Mouse (Mus musculus) B cell, adult (primary cell): Measurements from ENCODE around the gene Prrc2a. TPM values are rescaled to one million over a fixed set of nuclear protein-coding genes. Genes with fewer than 3 reads are reported as not detected.

Experiments used
- total RNA-seq: library from RNA; stranded (reverse); gene quantifications from 4 replicates; pipeline ENCODE4 v1.2.4, GENCODE M21; 2023; ENCODE audit not compliant: inconsistent age

The Prrc2a gene
- 328 to 347 TPM (median 341 TPM) in 4 replicates for total RNA-seq

GRCm38 (mm10) chr17:35164568-35165450 lies at the start of gene Prrc2a:
Gene Prrc2a, minus strand, starts transcription at chr17:35164897.

GRCm38 (mm10) chr17:35204494-35205379 lies 40.0 kb upstream of the Prrc2a start, which contains the start of gene Lta:
Gene Lta, minus strand, starts transcription at chr17:35205351.

GRCm38 (mm10) chr17:35201787-35202186 lies 37.1 kb upstream of the Prrc2a start, which contains the start of gene Tnf:
Gene Tnf, minus strand, starts transcription at chr17:35202007.

DNA sequence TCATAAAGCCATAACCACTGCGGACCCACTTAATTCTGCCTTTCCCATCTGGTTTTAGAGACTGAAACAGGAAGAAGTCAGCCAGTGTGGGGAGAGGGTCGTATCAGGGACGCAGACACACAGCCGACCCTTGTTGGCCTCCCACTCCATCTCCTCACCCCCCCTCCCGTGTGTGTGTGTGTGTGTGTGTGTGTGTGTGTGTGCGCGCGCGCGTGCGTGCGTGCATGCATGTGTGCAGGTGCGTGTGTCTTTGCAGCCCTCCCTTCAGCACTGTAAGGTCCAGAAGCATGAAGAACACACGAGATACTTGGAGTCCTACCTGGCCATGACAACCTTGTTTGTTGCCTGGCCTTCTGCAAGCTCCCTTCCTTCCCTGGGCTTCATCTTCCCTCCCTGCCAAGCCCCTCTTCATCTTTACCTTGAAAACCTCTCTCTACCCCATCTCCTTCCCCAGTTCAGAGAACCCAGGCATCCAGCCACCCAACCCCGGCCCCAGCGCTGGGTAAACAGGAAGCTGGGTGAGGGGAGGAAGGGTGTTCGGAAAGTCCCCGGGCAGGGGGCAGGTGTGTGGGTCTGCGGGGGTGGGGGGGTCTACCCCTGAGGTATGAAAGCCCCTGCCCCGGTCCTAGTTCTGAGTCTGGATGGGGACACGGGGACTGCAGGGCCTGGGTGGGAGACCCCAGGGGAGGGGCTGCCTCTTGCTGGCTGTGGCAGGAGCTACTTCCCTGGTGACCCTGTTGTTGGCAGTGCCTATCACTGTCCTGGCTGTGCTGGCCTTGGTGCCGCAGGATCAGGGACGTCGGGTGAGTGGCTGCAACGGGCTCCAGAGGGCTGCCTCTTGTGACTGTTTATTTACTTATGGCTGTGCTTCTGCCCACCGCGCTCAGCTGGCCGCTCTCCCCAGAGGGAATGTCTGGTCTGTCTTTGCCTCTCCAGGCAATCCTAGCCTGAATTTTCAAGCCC lies 29.5 kb upstream of the Prrc2a start, which contains the start of gene Ltb:
Gene Ltb, plus strand, starts transcription at position 559 of the 963 bp plus-strand sequence.

DNA sequence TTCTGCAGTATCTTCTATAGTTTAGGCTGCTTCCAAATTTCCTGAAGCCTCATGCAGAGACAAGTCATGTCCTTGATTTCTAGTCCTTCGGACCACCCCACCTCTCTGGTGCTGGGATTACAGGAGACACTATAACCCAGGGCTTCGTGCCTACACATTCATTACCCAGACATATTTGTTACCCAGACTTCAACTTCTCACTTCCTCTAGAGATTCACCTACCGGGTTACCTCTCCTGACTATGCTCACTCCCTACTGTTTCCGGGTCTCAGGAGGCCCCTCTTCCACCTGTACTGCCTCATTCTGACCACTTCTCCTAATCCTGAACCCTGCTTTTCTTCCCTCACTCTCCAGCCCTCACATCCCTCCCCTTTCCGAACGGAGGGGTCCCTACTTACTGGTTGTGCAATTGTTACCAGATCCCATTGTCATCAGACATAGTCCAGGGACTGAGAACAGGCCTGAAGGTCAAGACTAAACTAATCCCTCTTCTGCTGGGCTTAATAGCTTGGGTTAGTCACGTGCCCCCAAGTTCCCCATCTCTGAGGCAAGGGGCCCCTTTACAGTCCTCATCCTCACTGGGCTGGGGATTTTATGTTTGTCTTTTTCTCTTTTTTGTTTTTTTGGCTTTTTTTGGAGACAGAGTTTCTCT lies 23.4 kb upstream of the Prrc2a start, which contains the start of gene Lst1:
Gene Lst1, minus strand, starts transcription at position 481 of the 652 bp plus-strand sequence.

DNA sequence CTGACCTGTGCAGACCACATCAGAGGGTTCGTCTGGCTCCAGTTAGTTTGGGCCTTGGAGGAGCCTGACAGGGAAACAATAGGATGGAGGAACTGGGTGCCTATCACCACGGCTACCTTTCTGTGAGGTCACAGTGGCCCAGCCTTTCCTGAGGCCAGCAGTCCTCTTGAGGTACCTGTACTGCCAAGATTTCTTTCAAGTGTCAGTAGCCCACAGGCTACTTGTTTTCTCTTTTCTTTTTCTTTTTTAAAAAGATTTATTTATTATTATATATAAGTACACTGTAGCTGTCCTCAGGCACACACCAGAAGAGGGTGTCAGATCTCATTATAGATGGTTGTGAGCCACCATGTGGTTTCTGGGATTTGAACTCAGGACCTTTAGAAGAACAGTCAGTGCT lies 11.3 kb upstream of the Prrc2a start, which contains the start of gene Aif1:
Gene Aif1, minus strand, starts transcription at position 101 of the 400 bp plus-strand sequence.

GRCm38 (mm10) chr17:35134801-35135590 lies 29.7 kb downstream of the Prrc2a start, which contains the start of gene Bag6:
Gene Bag6, plus strand, starts transcription at chr17:35135178.

DNA sequence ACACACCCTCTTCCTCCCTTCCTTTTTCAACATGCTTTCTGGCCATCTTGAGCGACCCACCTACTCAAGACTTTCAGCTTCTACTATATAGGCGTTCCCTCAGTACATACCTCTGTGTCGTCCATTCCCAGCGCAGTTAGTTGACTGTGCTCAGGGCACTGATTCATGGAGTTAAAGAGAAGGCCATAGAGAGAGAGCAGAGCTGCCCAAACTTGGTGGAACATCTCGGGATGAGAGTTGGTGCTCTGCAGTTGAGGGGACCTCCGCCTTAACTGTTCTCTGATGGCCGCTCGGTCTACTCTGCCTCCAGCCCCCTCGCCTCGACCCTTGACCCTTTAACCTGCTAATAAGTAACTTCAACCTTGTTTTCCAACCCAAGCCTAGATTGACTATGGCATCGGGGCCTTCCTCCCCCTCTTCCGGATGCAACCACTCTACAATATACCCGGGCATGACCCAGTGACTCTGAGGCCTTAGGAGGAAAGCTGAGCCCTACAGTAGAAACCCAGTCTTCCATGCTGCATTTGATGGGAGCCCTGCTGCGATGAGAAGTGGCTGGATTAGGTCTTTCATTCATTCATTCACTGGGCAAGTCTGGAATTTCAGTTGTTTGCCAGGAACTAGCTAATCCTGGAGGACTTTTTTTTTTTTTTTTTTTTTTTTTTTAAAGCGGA lies 33.1 kb downstream of the Prrc2a start, which contains the start of gene Apom:
Gene Apom, minus strand, starts transcription at position 551 of the 674 bp plus-strand sequence.

GRCm38 (mm10) chr17:35126206-35126611 lies 38.5 kb downstream of the Prrc2a start, which contains the start of gene D17H6S53E:
Gene D17H6S53E, plus strand, starts transcription at chr17:35126373.

GRCm38 (mm10) chr17:35121871-35122303 lies 42.8 kb downstream of the Prrc2a start, which contains the start of gene Csnk2b:
Gene Csnk2b, minus strand, starts transcription at chr17:35122053.

GRCm38 (mm10) chr17:35121143-35121799 lies 43.4 kb downstream of the Prrc2a start, which contains the start of gene Gpank1:
Gene Gpank1, plus strand, starts transcription at chr17:35121455.

DNA sequence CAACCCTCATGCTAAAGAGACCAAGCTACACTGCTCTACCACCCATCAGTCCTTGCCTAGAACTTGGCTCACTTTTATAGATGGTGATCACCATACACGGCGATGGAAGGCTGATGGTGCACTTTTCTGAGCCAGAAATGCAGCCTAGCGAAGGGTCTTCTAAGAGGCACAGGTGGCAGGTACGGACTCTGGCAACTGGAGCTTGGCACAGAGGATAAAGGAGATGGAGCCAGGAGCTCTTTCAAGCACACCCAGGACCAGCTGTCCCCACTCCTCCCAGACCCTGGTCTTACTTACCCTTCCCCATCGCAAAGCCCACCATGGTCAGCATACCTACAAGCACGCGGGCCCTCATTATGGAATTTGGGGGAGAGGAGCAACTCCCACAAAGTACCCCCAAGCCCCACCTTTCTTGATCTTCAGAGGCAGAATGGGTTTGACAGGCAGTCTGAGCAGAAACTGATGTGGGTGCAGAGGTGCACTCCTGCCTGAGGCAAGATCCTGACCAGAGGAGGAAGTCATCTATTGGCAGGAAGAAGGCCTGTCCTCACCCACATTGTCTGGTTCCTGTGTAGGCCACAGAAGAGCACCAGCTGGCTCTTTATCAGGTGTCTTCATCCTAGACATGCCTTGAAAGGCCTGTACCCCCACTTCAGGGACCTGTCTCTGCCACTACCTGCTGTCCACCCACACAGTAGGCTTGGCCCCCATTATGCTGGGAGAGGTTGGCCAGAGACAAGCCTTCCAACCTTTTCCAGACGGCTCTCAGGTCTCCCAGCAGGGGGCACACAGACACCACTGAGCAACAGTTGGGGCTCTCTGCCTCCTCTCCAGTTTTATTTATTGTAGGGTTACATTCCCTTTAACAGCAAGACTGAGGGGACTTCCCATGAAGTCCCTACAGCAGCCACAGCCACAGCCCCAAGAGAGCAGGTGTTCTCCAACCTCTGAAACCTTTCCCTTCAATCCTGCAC lies 49.4 kb downstream of the Prrc2a start, which contains the start of gene Ly6g5b:
Gene Ly6g5b, minus strand, starts transcription at position 383 of the 974 bp plus-strand sequence.

DNA sequence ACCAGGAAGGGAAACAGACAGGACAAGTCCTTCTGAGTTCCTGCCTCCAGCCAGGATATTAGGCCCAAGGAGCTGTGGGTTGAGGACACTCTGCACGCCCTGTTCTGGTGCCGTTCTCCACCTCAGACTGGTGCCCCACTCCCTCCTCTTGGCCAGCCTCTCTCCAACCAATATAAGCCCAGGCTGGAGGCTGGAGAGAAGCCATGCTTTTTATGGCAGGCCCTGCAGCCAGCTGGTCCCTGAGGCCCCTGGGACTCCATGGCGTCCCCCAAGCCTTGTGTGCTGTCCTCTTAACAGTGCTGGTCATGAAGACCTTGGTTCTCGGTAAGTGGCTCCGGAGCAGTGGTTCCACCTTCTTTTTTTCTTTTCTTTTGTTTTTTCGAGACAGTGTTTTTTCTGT lies 56.6 kb downstream of the Prrc2a start, which contains the start of gene Ly6g5c:
Gene Ly6g5c, plus strand, starts transcription at position 183 of the 400 bp plus-strand sequence.

